Mouse (Mus musculus): ENCODE measurements around the gene B3gat2. TPM values are rescaled to one million over a fixed set of nuclear protein-coding genes. Genes with fewer than 3 reads are reported as not detected.

B3gat2 gene
- total RNA-seq, 2 experiments from 2014 or later: 0.23 TPM; not detected in 1

Other genes with a start within 250 kb of the B3gat2 start
- 87.1 and 94.7 TPM in 2 replicates for gene Smap1, start 160.6 kb downstream of the B3gat2 start, total RNA-seq (2014; fragmentation: Nextera tagmentation)
- 46.3 and 52.1 TPM in 2 replicates for gene Smap1, start 160.6 kb downstream of the B3gat2 start, total RNA-seq (2017)
- 31.9 and 43.0 TPM in 2 replicates for gene Sdhaf4, start 243.9 kb downstream of the B3gat2 start, total RNA-seq (2014; fragmentation: Nextera tagmentation)
- 19.0 and 26.1 TPM in 2 replicates for gene Sdhaf4, start 243.9 kb downstream of the B3gat2 start, total RNA-seq (2017)